Mouse (Mus musculus): ENCODE results near the gene Cfap77.
"Not testable (repeated sequence)": the region's sequence is repeated elsewhere in the genome, so short reads cannot be mapped to it uniquely, and the experiment has no call there.

Cfap77 gene

DNA sequence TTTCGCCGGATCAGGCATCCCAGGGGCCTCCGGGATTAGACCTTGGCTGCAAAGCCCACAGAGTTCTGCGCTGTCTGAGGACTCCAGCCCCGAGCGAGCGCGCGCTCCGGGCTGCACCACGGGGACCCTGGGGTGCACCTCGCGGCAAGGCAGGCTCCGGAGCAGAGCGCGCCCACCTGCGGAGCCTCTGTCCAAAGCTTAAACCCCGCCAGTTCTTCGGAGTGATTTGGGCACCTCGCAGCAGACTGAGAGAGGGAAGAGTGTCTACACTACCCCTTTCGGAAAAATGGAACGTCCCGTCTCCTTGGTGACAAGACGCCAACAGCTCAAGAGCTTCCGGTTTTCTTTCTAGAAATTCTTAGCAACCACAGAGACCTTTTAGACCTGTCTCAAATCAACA is at the start of gene Cfap77:
Gene Cfap77, minus strand, starts transcription at position 76 of the 400 bp plus-strand sequence.
- peak; percentile 90 for DNase-seq (ENCODE audit: low read depth, low spot score)

DNA sequence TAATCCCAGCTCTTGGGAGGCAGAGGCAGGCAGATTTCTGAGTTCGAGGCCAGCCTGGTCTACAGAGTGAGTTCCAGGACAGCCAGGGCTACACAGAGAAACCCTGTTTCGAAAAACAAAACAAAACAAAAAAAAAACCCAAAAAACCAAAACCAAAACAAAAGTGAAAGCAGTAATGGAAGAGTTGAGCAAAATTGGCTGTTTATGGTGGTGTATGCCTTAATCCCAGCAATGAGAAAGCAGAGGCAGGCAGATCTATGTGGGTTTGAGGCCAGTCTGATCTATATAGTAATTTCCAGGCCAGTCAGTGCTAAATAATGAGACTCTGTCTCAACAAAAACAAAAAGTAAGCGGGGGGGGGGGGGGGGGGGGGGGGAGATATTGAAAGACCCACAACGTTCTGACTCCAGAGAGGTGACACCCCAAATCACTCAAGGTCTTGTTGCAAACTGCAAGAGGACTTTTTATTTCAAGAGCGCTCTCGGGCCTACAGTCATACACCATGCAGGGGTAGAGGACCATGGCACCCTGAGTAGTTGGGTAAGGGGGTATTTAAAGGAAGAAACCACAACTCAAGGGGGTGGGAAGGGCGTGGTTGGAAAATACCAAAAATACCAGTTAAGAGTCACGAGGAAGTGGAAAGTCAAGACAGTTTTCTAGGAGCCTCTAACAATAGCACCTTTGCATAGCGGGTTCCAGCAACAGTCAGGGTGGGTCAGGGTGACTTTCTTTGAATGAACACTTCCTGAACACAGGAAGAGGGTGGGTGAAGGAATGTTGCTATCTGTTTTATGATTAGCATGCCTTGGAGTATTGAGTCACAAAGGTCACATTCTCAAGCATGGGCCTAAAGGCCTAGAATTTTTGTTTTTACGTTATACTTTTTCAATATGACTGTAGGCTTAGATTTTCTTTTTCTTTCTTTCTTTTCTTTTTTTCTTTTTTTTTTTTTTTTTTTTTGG is 47.8 kb upstream of the Cfap77 start:
- DNase-seq (ENCODE audit: low read depth, low spot score), result not testable (repeated sequence)

DNA sequence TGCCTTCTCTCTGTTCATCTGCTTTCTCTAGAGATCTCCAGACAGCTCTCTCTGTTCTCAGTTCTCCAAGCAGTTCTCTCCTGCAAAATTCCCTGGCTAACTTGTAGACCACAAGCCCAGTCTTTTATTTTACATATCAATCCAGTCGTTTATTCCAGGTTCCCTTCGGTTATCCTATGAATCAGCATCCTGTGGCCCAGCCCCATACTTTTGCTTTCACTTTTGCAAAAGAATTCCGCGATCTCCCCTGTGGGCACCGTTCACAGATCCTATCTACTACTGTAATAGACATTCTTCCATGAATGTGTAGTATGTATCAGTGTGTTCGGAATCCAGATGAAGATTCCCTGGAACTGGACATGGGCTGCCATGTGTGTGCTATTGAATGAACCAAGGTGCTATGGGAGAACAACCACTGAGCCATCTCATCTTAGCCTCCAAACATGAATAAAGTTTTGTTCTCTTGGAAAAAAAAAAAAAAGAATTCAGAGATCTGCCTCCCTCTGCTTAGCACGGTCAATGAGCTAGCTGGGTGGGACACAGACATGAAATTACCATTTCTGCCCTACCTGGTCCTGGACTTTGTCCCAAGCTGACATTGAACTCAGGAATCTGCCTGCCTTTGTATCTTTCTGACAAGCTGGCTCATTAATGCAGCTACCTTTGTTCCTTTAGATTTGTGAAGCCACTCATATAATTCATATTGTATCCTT is 46.1 kb upstream of the Cfap77 start:
- no peak for DNase-seq (ENCODE audit: low read depth, low spot score)

DNA sequence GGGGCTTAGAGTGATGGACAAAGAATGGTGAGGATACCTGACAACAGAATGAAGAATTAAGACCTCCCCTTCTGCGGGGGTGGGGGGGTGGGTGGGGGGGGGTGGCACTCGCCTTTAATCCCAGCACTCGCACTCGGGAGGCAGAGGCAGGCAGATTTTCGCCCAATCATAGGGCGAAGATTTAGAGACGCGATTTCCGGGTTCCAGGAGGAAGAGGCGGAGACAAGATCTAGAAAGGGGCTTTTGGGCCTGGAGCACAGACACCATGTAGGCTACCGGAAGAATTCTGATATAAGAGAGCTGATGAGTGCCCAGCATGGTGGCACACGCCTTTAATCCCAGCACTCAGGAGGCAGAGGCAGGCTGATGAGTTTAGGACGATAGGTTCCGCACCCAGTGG is 44.8 kb upstream of the Cfap77 start:
- DNase-seq (ENCODE audit: low read depth, low spot score), result no peak

- no peak for DNase-seq (ENCODE audit: low read depth, low spot score)
Observed at GRCm38 (mm10) chr2:29098786-29099185, 43.9 kb upstream of the Cfap77 start.

GRCm38 (mm10) chr2:29097955-29098354 is 43.1 kb upstream of the Cfap77 start:
- not testable (repeated sequence) for DNase-seq (ENCODE audit: low read depth, low spot score)

DNA sequence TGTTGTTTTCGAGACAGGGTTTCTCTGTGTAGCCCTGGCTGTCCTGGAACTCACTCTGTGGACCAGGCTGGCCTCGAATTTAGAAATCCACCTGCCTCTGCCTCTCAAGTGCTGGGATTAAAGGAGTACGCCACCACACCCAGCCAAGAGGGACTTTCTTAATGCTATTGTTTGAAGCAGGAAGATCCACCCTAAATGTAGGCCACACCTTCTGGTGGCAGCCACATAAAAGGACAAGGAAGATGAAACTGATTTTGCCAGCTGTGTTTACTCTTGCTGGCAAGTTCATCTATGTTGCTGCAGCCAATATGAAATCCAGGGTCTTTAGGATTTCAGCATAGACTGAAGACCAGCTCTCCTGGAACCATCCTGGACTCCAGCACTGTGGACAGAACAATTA is 42.6 kb upstream of the Cfap77 start:
- no peak for DNase-seq (ENCODE audit: low read depth, low spot score)

DNA sequence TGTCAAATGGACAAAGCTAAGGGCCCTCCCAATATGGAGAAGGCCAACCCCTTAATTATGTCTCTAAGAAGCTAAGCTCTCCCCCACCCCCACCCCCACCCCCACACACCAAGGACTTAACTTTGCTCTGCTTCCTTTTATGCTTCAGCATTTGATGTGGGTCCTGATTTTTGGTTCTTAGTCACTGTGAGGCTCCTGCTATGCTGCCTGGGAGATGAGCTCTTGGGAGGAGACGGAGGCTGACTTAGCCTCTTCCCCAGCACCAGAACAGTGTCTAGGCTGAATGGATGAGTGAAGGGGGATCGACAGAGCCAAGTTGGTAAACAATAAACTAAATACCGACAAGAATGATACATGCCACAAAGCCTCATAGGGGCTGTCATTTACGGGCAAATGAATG is 41.9 kb upstream of the Cfap77 start:
- DNase-seq (ENCODE audit: low read depth, low spot score), result no peak

DNA sequence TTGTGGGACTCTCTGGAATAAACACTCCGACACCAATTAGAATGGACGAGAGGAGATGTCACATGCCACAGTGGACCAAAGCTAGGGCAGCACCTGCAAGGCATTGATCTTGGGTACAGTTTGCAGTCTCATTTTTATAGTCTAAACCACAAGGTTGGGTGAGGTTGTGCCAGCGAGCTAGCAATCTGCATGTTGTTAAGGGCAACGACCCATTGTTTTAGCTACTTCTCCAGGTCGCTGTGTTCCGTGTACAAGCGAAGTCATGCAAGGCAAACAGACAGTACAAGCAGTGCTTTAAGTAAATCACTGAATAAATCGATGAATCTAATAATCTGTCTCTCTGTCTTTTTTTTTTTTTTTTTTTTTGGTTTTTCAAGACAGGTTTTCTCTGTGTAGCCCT is 40.8 kb upstream of the Cfap77 start:
- DNase-seq (ENCODE audit: low read depth, low spot score), result no peak

DNA sequence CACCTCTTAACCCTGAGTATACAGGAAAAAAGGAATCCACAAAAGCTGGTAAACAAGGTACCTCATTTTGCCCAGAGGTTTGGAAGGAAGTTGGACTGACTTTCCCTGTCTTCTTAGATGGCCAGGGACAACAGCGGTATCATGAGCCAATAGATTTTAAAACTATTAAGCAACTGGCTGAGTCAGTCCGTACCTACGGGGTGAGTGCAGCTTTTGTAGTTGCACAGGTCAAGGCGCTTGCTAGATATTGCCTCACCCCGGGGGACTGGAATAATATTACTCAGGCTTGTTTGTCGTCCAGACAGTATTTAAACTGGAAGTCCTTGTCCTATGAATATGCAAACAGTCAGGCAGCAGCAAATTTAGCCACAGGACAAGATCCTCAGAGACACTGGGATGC is 34.4 kb upstream of the Cfap77 start:
- DNase-seq (ENCODE audit: low read depth, low spot score), result not testable (repeated sequence)

DNA sequence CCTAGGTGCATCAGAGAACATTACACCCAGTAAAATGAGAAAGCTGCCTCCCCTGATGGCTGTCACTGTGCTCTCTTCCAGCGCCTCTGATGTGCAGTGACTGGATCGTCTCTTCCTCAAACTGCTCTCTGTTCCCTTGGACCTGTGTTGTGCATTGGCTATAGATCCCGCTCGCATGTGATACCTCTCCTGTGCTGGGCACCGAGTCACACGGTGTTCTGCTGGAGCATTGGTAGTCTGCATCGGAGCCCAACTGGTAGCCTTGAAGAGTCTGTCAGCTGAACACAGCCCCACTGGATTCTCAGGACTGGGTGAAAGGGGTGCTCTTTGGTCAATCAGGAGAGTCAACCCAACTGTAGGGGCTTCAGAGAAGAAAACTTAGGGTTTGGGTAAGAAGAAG is 31.2 kb upstream of the Cfap77 start:
- DNase-seq (ENCODE audit: low read depth, low spot score), result no peak

- DNase-seq (ENCODE audit: low read depth, low spot score), result peak; percentile 61
Observed at GRCm38 (mm10) chr2:29081965-29082364, 27.1 kb upstream of the Cfap77 start.

GRCm38 (mm10) chr2:29076226-29076625 is 21.4 kb upstream of the Cfap77 start:
- DNase-seq (ENCODE audit: low read depth, low spot score), result no peak

DNA sequence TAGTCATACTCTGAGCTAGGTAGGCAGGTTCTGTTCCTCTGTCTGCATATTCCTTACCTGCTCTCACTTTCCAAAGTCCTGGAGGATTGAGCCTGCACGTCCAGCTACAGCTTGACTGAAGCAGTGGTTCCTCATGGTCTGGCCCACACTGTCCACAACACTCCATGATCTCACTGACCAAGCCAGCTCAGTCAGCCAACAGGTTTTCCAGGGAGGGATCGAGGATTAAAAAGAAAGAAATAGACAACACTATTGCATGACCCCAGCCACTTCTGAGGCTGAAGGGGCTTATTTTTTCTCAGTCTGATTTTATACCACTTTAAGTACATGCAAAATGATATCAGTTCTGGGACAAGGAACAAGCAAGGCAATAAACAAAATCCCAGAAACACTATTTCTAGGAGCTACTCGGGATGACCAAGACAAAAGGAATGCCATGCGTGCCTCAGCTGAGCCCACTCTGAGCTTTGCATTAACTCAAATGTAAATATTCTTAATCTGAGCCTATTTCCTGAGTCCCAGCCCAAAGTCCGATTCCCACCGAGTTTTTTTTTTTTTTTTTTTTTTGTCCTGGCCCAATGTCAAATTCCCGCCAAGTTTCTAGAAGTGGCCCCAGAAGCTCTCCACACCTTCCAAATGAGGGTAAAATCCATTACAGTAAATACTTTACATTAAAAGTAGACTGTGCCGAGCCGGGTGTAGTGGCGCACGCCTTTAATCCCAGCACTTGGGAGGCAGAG is 20.6 kb upstream of the Cfap77 start:
- no peak for DNase-seq (ENCODE audit: low read depth, low spot score)

DNA sequence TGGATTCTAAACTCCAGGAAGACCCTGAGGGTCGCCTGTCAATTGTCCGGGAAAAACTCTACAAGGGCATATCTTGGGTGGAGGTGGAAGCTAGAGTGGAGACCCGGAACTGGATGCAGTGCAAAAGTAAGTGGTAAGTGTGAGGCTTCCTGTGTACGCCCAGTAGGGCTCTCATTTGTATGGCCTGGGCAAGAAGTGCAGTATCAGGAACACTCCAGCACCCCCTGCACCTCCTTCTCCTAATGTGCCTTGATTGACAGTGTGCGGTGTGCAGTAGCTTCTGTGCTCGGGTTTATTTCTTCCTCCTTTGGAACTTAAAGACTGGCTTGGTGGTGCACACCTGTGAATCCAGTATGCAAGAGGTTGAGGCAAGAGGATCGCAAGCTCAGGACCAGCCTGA is 19.8 kb upstream of the Cfap77 start:
- no peak for DNase-seq (ENCODE audit: low read depth, low spot score)

DNA sequence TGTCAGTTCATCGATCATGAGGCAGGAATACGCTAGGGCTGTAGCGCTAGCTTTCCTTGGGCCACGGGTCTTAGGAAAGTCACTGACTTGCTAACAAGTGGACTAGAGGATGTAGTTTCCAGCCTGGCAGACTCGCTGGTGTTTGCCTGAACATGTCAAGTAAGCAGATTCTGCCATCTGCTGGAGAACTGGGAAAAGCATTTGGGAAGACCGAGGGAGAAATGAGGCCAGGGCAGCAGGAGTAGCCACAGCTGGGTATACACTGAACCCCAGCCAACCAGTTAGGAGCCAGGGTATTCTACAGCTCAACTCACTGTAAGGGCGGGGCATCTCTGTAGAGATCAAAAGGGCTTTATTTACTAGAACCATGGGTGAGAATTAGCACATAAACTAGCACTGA is 11.5 kb upstream of the Cfap77 start:
- no peak for DNase-seq (ENCODE audit: low read depth, low spot score)

DNA sequence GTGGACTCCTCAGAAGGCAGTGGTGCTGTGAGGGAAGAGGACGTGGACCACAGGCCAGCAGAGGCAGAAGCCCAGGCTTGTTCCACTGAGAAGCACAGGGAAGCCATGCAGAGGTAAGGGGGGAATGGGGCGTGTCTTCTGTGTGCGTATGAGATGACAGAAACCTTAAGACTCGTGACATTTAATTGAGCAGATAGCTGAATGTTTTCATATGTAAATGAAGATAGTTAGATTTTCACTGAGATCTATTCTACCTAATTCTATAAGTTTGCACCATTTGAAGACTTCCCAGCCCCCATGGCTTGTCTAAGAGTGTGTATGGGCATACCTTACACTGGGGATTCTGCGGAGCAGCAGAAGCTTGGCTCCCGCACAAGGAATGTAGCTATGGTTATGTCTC is 10.9 kb upstream of the Cfap77 start:
- DNase-seq (ENCODE audit: low read depth, low spot score), result no peak

GRCm38 (mm10) chr2:29060135-29060597 is 5.3 kb upstream of the Cfap77 start, which contains the start of gene Ttf1:
Ttf1 (plus strand) TSS chr2:29060262.
- peak; percentile 96 for DNase-seq (ENCODE audit: low read depth, low spot score)

DNA sequence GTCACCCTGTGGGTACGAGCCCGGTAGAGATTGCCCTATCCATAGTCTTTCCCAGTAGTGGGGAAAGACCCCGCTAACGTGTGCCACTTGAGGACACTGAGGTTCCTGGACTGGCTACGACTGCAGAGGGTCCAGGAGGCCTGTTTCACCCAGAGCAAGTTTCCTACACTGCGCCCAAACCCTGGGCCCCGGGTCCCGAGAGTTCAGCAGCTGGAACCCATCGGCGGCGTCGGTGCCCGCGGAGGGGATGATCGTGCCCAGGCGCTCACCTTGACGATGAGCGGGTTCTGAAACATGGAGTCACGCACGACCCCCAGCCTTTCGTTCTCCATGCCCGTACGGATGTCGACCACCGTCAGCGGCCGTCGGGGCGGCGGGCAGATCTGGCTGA is 326 bp downstream of the Cfap77 start:
- no peak for DNase-seq (ENCODE audit: low read depth, low spot score)

- peak; percentile 79 for DNase-seq (ENCODE audit: low read depth, low spot score)
Observed at GRCm38 (mm10) chr2:29053802-29054544, 893 bp downstream of the Cfap77 start.

DNA sequence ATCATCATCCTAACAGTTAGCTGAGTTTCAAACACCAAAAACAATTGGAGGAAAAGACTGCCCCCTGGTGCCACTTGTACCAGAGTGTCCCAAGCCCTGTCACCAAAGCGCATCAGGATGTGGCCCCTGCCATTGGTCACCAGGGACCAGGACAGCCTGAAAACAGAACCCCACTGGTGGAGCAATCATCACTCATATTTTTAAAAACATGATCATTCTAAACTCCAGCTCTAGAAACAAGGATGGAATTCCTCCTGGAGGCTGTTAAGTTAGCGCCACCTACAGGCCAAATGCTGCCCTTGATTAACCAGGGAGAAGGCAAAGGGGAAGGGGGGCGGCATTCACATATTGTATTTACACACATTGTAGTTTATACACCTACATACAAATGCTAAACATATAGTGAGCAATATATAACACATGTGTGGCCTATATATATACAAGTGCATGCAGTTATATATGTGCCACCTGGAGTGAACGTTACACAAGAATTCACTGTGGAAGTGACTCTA is 1.9 kb downstream of the Cfap77 start:
- peak; percentile 89 for DNase-seq (ENCODE audit: low read depth, low spot score)
